Mouse (Mus musculus) cortical plate, adult 2 months (tissue): ENCODE results near the gene Pla2g4d.
"Not testable (repeated sequence)": the region's sequence is repeated elsewhere in the genome, so short reads cannot be mapped to it uniquely, and the experiment has no call there.

Source experiments
- CTCF ChIP-seq: fragments of 200-500 bp; IDR thresholded peaks from 2 replicates; pipeline ENCODE4 v1.5.1; 2011; ENCODE audit warnings: mild to moderate bottlenecking, control low read depth, low read length; ENCODE audit not compliant: insufficient read depth; ENCODE audit errors: extremely low read depth
- POLR2A ChIP-seq: fragments of 200-500 bp; IDR thresholded peaks from 2 replicates; pipeline ENCODE4 v1.6.1; 2011; ENCODE audit warnings: mild to moderate bottlenecking, low read length, control low read depth; ENCODE audit not compliant: insufficient read depth; ENCODE audit errors: extremely low read depth

- TF ChIP-seq CTCF, POLR2A: not testable (repeated sequence)
Measured at GRCm38 (mm10) chr2:120238733-120239132, 50.3 kb downstream of the Pla2g4d start.
